Mouse (Mus musculus) c-Kit-negative CD71-positive TER-119-positive erythroid progenitor cells, embryonic 14.5 days (primary cell): ENCODE measurements around the gene 1810010D01Rik.

ENCODE experiments used
- DNase-seq: peaks from one replicate; pipeline ENCODE4 v3.0.0-alpha.2; 2013; ENCODE audit warnings: low read depth, low spot score

Gene 1810010D01Rik

DNA sequence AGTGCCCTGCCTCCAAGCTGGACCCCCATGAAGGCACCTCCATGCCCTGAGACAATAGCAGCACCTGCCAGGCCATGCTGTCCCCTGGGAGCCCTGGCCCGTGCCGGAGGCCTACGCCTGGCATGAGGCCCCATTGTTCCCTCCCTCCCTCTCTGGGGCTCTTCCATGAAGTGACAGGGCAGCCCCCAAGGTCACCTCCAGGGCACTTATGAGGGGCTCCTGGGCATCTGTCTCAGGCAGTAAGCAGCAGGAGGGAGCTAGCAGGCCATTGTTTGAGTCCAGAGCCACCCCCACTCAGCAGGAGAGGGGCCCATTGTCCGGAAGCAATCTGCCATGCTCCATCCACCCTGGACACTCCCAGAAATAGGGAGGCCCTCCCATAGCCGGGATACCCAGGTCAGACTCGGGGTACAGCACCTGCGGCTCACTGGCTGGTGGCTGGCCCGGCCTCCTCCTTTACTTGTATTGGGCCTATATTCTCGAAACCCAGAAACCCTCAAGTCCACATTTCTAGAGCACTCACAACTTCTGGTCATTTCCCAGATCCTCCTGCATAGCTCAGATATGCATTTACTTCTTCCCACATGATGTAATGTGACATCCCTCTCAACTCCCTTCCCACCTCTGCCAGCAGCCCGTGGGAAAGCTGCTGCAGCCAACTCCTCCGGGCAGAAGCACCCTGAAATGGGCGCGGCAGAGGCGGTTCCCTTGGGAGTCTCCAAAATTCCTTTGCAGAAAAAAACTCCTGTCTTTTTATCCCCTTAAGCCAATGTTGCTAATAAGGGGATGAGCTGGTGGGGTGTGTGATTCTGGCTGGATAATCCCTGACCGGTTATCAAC lies 30.9 kb downstream of the 1810010D01Rik start:
- DNase-seq = no peak

DNA sequence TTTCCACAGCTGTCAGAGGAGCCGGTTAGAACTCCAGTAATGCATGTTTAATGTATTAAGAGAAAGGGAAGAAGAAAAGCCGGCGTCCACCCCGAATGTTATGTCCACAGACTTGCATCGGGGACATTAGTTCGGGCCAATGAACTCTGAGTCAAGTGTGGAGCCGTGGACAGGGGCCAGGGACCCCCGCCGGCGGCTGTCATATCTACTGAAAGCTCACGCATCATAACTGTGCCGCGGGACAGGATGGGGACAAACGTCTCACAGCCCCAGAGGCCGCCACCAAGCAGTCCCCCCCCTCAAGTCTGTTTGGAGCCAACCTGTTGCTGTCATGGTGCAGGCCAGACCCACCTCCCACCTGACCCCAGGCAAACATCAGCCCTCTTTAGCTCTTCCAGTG lies 34.4 kb downstream of the 1810010D01Rik start:
- DNase-seq = no peak

DNA sequence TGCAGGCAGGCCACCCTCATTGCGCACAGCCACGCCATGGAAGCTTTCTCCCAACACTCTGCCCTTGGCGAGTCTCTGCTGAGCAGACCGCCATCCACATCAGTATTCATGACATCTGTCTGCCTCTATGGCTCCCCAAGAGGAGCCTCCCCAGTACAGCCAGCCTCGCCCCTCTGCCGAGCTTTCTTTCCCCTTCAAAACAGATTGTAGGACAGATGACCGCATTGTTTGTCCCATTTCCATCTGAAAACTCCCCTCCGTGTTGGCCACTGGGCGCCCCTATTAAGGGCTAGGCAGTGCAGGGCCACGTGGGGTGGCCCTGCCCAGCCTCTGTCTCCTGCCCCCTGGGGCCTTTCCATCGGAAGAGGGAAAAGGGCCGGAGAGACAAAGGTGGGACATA lies 34.8 kb downstream of the 1810010D01Rik start:
- DNase-seq = no peak

DNA sequence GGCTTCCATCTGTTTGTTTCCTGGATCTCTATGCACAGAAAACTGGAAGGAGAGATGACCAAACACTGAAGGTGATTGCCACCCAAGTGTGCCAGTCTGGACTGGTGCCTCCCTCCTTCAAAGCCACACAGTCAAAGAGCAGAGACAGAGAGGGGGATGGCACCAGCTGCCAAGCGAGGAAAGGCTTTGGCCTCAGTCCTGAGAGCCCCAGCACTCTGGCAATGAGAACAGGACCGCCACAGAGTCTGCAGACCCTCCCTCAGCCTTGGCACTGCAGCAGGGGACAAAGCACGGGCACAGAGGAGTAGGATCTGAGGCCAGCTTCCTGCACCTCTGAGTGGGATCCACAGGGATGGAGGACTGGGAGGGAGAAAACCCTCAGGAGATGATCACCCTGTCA lies 38.2 kb downstream of the 1810010D01Rik start:
- no peak for DNase-seq

DNA sequence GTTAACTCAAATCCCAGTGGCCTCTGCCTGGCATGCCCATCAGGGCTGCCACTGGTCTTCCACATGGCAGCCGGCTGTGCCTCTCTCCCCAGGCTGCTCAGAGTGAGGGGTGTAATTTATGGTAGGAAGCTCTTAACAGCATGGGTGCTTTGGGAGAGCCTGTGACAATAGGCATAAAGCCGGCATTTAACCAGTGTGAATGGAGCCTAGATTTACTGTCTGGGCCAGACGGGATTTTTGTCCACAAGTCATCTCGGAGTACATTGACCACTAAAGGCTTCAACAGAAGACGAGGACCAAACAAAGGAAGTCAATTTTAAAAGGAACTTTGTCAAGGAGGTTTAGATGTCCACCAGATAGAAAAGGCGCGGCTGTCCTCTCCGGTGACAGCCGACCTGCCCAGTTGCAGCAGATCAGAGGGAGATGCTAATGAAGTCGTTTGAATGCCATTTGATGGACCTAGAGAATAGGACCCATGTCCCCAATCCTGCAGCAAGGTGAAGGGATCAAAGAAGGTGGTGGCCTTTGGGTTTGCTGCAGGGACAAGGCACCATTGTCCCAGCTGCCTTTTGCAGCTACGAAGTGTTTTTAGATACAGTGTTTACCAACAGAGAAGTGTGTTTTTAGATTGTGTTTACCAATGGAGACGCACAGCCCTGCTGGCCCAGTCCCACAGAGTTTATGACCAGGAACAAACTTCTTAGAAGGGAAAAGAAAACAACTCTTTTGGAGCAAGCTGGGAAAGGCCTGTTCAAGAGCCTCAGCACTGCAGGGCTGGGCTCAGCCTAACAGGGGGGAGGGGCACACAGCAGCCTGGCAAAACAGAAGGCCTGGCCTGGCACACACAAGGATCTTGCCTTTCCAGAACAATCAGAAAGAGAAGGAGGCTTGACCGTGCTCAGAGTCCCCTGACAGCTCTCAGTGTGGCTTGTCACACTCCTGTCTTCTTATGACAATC lies 48.4 kb downstream of the 1810010D01Rik start:
- no peak for DNase-seq
